Mouse (Mus musculus): ENCODE measurements around the gene Lhx8. TPM values are rescaled to one million over a fixed set of nuclear protein-coding genes. Genes with fewer than 3 reads are reported as not detected.

The Lhx8 gene
- polyA plus RNA-seq, 1 experiment: not detected

- 84% methylated on average over 9 of the region's 9 CpGs for WGBS
- H3K4me3 ChIP-seq (replicated peaks; ENCODE audit: control insufficient read depth, low read depth, low read length): no peak overlapping the region
- TF ChIP-seq CTCF (IDR thresholded peaks at IDR 0.05; ENCODE audit: control insufficient read depth, insufficient read depth, low read length) (no peak), POLR2A (IDR thresholded peaks at IDR 0.05; ENCODE audit: borderline replicate concordance, control insufficient read depth, low read depth, low read length) (no peak)
- no peak overlapping the region for H3K27ac ChIP-seq (ENCODE audit: control insufficient read depth, insufficient read depth, low read depth, low read length, poor library complexity)
- no peaks in the 10 kb centered on the region for H3K4me1 ChIP-seq (ENCODE audit: control insufficient read depth, insufficient read depth, low read length)
Observed at GRCm38 (mm10) chr3:154300006-154300405, 30.5 kb downstream of the Lhx8 start.

- Histone ChIP-seq H3K4me3 (replicated peaks; ENCODE audit: control insufficient read depth, low read depth, low read length) (no peak overlapping the region), H3K27ac (ENCODE audit: control insufficient read depth, insufficient read depth, low read depth, low read length, poor library complexity) (no peak overlapping the region), H3K4me1 (ENCODE audit: control insufficient read depth, insufficient read depth, low read length) (no peaks in the 10 kb centered on the region)
- TF ChIP-seq CTCF (IDR thresholded peaks at IDR 0.05; ENCODE audit: control insufficient read depth, insufficient read depth, low read length) (no peak), POLR2A (IDR thresholded peaks at IDR 0.05; ENCODE audit: borderline replicate concordance, control insufficient read depth, low read depth, low read length) (no peak)
Observed at GRCm38 (mm10) chr3:154298490-154298889, 32.0 kb downstream of the Lhx8 start.

- 44% methylated on average over 6 of the region's 6 CpGs for WGBS
- Histone ChIP-seq H3K27ac (ENCODE audit: control insufficient read depth, insufficient read depth, low read depth, low read length, poor library complexity) (no peak overlapping the region), H3K4me1 (ENCODE audit: control insufficient read depth, insufficient read depth, low read length) (no peaks in the 10 kb centered on the region), H3K4me3 (replicated peaks; ENCODE audit: control insufficient read depth, low read depth, low read length) (no peak overlapping the region)
- TF ChIP-seq CTCF (IDR thresholded peaks at IDR 0.05; ENCODE audit: control insufficient read depth, insufficient read depth, low read length) (no peak), POLR2A (IDR thresholded peaks at IDR 0.05; ENCODE audit: borderline replicate concordance, control insufficient read depth, low read depth, low read length) (no peak)
Observed at GRCm38 (mm10) chr3:154297499-154297898, 33.0 kb downstream of the Lhx8 start.

- H3K27ac ChIP-seq (ENCODE audit: control insufficient read depth, insufficient read depth, low read depth, low read length, poor library complexity): no peak overlapping the region
- H3K4me1 ChIP-seq (ENCODE audit: control insufficient read depth, insufficient read depth, low read length): no peaks in the 10 kb centered on the region
- no peak for TF ChIP-seq CTCF (IDR thresholded peaks at IDR 0.05; ENCODE audit: control insufficient read depth, insufficient read depth, low read length)
- TF ChIP-seq POLR2A (IDR thresholded peaks at IDR 0.05; ENCODE audit: borderline replicate concordance, control insufficient read depth, low read depth, low read length): no peak
- no peak overlapping the region for H3K4me3 ChIP-seq (replicated peaks; ENCODE audit: control insufficient read depth, low read depth, low read length)
- WGBS: 81% methylated on average over 17 of the region's 17 CpGs
Observed at GRCm38 (mm10) chr3:154294924-154295834, 35.3 kb downstream of the Lhx8 start.

GRCm38 (mm10) chr3:154293839-154294490 is 36.5 kb downstream of the Lhx8 start:
- no peak overlapping the region for H3K27ac ChIP-seq (ENCODE audit: control insufficient read depth, insufficient read depth, low read depth, low read length, poor library complexity)
- 73% methylated on average over 9 of the region's 9 CpGs for WGBS
- H3K4me1 ChIP-seq (ENCODE audit: control insufficient read depth, insufficient read depth, low read length): no peaks in the 10 kb centered on the region
- H3K4me3 ChIP-seq (replicated peaks; ENCODE audit: control insufficient read depth, low read depth, low read length): no peak overlapping the region
- no peak for TF ChIP-seq CTCF (IDR thresholded peaks at IDR 0.05; ENCODE audit: control insufficient read depth, insufficient read depth, low read length)
- no peak for TF ChIP-seq POLR2A (IDR thresholded peaks at IDR 0.05; ENCODE audit: borderline replicate concordance, control insufficient read depth, low read depth, low read length)

- no peak for TF ChIP-seq CTCF (IDR thresholded peaks at IDR 0.05; ENCODE audit: control insufficient read depth, insufficient read depth, low read length)
- TF ChIP-seq POLR2A (IDR thresholded peaks at IDR 0.05; ENCODE audit: borderline replicate concordance, control insufficient read depth, low read depth, low read length): no peak
- no peak overlapping the region for H3K27ac ChIP-seq (ENCODE audit: control insufficient read depth, insufficient read depth, low read depth, low read length, poor library complexity)
- WGBS: 67% methylated on average over 5 of the region's 5 CpGs
- no peaks in the 10 kb centered on the region; the same call in 1 of the 2 replicates for H3K4me1 ChIP-seq (ENCODE audit: control insufficient read depth, insufficient read depth, low read length)
- no peak overlapping the region for H3K4me3 ChIP-seq (replicated peaks; ENCODE audit: control insufficient read depth, low read depth, low read length)
Observed at GRCm38 (mm10) chr3:154292126-154292525, 38.3 kb downstream of the Lhx8 start.

- no peaks in the 10 kb centered on the region; the same call in 1 of the 2 replicates for H3K4me1 ChIP-seq (ENCODE audit: control insufficient read depth, insufficient read depth, low read length)
- H3K27ac ChIP-seq (ENCODE audit: control insufficient read depth, insufficient read depth, low read depth, low read length, poor library complexity): no peak overlapping the region
- no peak for TF ChIP-seq CTCF (IDR thresholded peaks at IDR 0.05; ENCODE audit: control insufficient read depth, insufficient read depth, low read length)
- H3K4me3 ChIP-seq (replicated peaks; ENCODE audit: control insufficient read depth, low read depth, low read length): no peak overlapping the region
- 56% methylated on average over 2 of the region's 2 CpGs for WGBS
Observed at GRCm38 (mm10) chr3:154290351-154290750, 40.1 kb downstream of the Lhx8 start.

GRCm38 (mm10) chr3:154288429-154289069 is 41.9 kb downstream of the Lhx8 start:
- H3K4me3 ChIP-seq (replicated peaks; ENCODE audit: control insufficient read depth, low read depth, low read length): no peak overlapping the region
- H3K27ac ChIP-seq (ENCODE audit: control insufficient read depth, insufficient read depth, low read depth, low read length, poor library complexity): no peak overlapping the region
- TF ChIP-seq POLR2A (IDR thresholded peaks at IDR 0.05; ENCODE audit: borderline replicate concordance, control insufficient read depth, low read depth, low read length): no peak
- TF ChIP-seq CTCF (IDR thresholded peaks at IDR 0.05; ENCODE audit: control insufficient read depth, insufficient read depth, low read length): no peak
- whole genome bisulfite sequencing: 43% methylated on average over 4 of the region's 4 CpGs
- no peaks in the 10 kb centered on the region; the same call in 1 of the 2 replicates for H3K4me1 ChIP-seq (ENCODE audit: control insufficient read depth, insufficient read depth, low read length)

Data from bone marrow, adult 2 months (tissue).